Mouse (Mus musculus): ENCODE data around the gene Nat8f2.

- TF ChIP-seq NRF1 (IDR thresholded peaks at IDR 0.05; ENCODE audit: low read depth, low read length) (no peak), EP300 (IDR thresholded peaks at IDR 0.05; ENCODE audit: low read length) (no peak), RCOR1 (conservative IDR thresholded peaks at IDR 0.05; ENCODE audit: low read depth, low read length) (no peak), POLR2A (IDR thresholded peaks at IDR 0.05; ENCODE audit: low read depth, low read length) (no peak), CTCF (conservative IDR thresholded peaks at IDR 0.05 in 1 of 2, IDR thresholded peaks at IDR 0.05 in 1 of 2; ENCODE audit: low read depth in 2 of 2, low read length in 2 of 2) (no peak), MYC (IDR thresholded peaks at IDR 0.05; ENCODE audit: low read depth, low read length) (no peak), ELF1 (IDR thresholded peaks at IDR 0.05; ENCODE audit: low read depth, low read length) (no peak), HCFC1 (IDR thresholded peaks at IDR 0.05; ENCODE audit: low read depth, low read length) (no peak), E2F4 (IDR thresholded peaks at IDR 0.05; ENCODE audit: insufficient replicate concordance, low read depth, low read length) (no peak), IRF4 (IDR thresholded peaks at IDR 0.05; ENCODE audit: low read depth, low read length) (no peak), JUN (IDR thresholded peaks at IDR 0.05; ENCODE audit: insufficient read depth, low read depth, low read length) (no peak), SMC3 (IDR thresholded peaks at IDR 0.05; ENCODE audit: low read depth, low read length) (no peak), POLR2AphosphoS2 (IDR thresholded peaks at IDR 0.05; ENCODE audit: low read depth, low read length) (no peak), BHLHE40 (IDR thresholded peaks at IDR 0.05; ENCODE audit: low read depth, low read length) (no peak)
These were observed 17.7 kb downstream of the Nat8f2 start for GRCm38 (mm10) chr6:85851062-85851773.
